Mouse (Mus musculus): ENCODE measurements around the gene Lpp. TPM values are rescaled to one million over a fixed set of nuclear protein-coding genes. Genes with fewer than 3 reads are reported as not detected.

Lpp gene
- total and polyA plus RNA-seq, 3 experiments: 7.7 to 25.1 (median 23.6) TPM

- H3K4me1 ChIP-seq (ENCODE audit: control insufficient read depth, insufficient read depth, low read length): peaks cover 3% of the 10 kb centered on the region
- no peak overlapping the region for H3K27ac ChIP-seq
- H3K79me2 ChIP-seq (replicated peaks; ENCODE audit: control insufficient read depth, insufficient read depth, low read length): no peaks in the 10 kb centered on the region
- H3K27me3 ChIP-seq (ENCODE audit: control insufficient read depth, insufficient read depth, low read length): no peaks in the 10 kb centered on the region
- H3K4me3 ChIP-seq: no peak overlapping the region
- WGBS: 69% methylated on average over 6 of the region's 6 CpGs
- no peak for TF ChIP-seq EP300 (IDR thresholded peaks at IDR 0.05; ENCODE audit: insufficient read depth, low read depth, low read length)
- no peak for TF ChIP-seq POLR2A (IDR thresholded peaks at IDR 0.05; ENCODE audit: insufficient read depth, low read depth, low read length)
- TF ChIP-seq CTCF (IDR thresholded peaks at IDR 0.05): no peak
- H3K9ac ChIP-seq (ENCODE audit: low read depth, low read length): no peak overlapping the region
- peaks cover 3% of the 10 kb centered on the region; the same call in 1 of the 2 replicates for H3K36me3 ChIP-seq (ENCODE audit: control insufficient read depth, insufficient read depth, low read length)
- intact Hi-C loops (cut with DNase I): no loop called here
- DNase-seq: no peak
These were observed 550.4 kb downstream of the Lpp start for GRCm38 (mm10) chr16:24943486-24944261.

- Histone ChIP-seq H3K36me3 (ENCODE audit: control insufficient read depth, insufficient read depth, low read length) (peaks cover 3% of the 10 kb centered on the region; the same call in 1 of the 2 replicates), H3K4me1 (ENCODE audit: control insufficient read depth, insufficient read depth, low read length) (peaks cover 3% of the 10 kb centered on the region), H3K4me3 (no peak overlapping the region), H3K9ac (ENCODE audit: low read depth, low read length) (no peak overlapping the region), H3K27me3 (ENCODE audit: control insufficient read depth, insufficient read depth, low read length) (no peaks in the 10 kb centered on the region), H3K79me2 (replicated peaks; ENCODE audit: control insufficient read depth, insufficient read depth, low read length) (no peaks in the 10 kb centered on the region), H3K27ac (no peak overlapping the region)
- TF ChIP-seq CTCF (IDR thresholded peaks at IDR 0.05) (no peak), EP300 (IDR thresholded peaks at IDR 0.05; ENCODE audit: insufficient read depth, low read depth, low read length) (no peak), POLR2A (IDR thresholded peaks at IDR 0.05; ENCODE audit: insufficient read depth, low read depth, low read length) (no peak)
- WGBS: 87% methylated on average over 1 of the region's 1 CpGs
- intact Hi-C loops (cut with DNase I): no loop called here
- DNase-seq: no peak
These were observed 553.0 kb downstream of the Lpp start for GRCm38 (mm10) chr16:24946356-24946755.

- Histone ChIP-seq H3K27me3 (ENCODE audit: control insufficient read depth, insufficient read depth, low read length) (no peaks in the 10 kb centered on the region), H3K4me1 (ENCODE audit: control insufficient read depth, insufficient read depth, low read length) (peaks cover 3% of the 10 kb centered on the region), H3K79me2 (replicated peaks; ENCODE audit: control insufficient read depth, insufficient read depth, low read length) (no peaks in the 10 kb centered on the region), H3K27ac (no peak overlapping the region), H3K4me3 (no peak overlapping the region), H3K36me3 (ENCODE audit: control insufficient read depth, insufficient read depth, low read length) (peaks cover 3% of the 10 kb centered on the region; the same call in 1 of the 2 replicates), H3K9ac (ENCODE audit: low read depth, low read length) (no peak overlapping the region)
- no peak for DNase-seq
- intact Hi-C loops (cut with DNase I): no loop called here
- no peak for TF ChIP-seq EP300 (IDR thresholded peaks at IDR 0.05; ENCODE audit: insufficient read depth, low read depth, low read length)
- no peak for TF ChIP-seq CTCF (IDR thresholded peaks at IDR 0.05)
- TF ChIP-seq POLR2A (IDR thresholded peaks at IDR 0.05; ENCODE audit: insufficient read depth, low read depth, low read length): no peak
- 53% methylated on average over 1 of the region's 1 CpGs for WGBS
These were observed 554.2 kb downstream of the Lpp start for GRCm38 (mm10) chr16:24947485-24947884.

- Histone ChIP-seq H3K27ac (no peak overlapping the region), H3K36me3 (ENCODE audit: control insufficient read depth, insufficient read depth, low read length) (peaks cover 3% of the 10 kb centered on the region; the same call in 1 of the 2 replicates), H3K4me1 (ENCODE audit: control insufficient read depth, insufficient read depth, low read length) (peaks cover 3% of the 10 kb centered on the region), H3K4me3 (no peak overlapping the region), H3K79me2 (replicated peaks; ENCODE audit: control insufficient read depth, insufficient read depth, low read length) (no peaks in the 10 kb centered on the region), H3K27me3 (ENCODE audit: control insufficient read depth, insufficient read depth, low read length) (no peaks in the 10 kb centered on the region), H3K9ac (ENCODE audit: low read depth, low read length) (no peak overlapping the region)
- intact Hi-C loops (cut with DNase I): no loop called here
- 62% methylated on average over 3 of the region's 3 CpGs for WGBS
- TF ChIP-seq POLR2A (IDR thresholded peaks at IDR 0.05; ENCODE audit: insufficient read depth, low read depth, low read length) (no peak), CTCF (IDR thresholded peaks at IDR 0.05) (no peak), EP300 (IDR thresholded peaks at IDR 0.05; ENCODE audit: insufficient read depth, low read depth, low read length) (no peak)
- peak in 1 of 2 experiments; percentile 40 for DNase-seq
These were observed 554.9 kb downstream of the Lpp start for GRCm38 (mm10) chr16:24948091-24948690.

- peaks cover 3% of the 10 kb centered on the region; the same call in 1 of the 2 replicates for H3K36me3 ChIP-seq (ENCODE audit: control insufficient read depth, insufficient read depth, low read length)
- intact Hi-C loops (cut with DNase I): no loop called here
- TF ChIP-seq EP300 (IDR thresholded peaks at IDR 0.05; ENCODE audit: insufficient read depth, low read depth, low read length) (no peak), CTCF (IDR thresholded peaks at IDR 0.05) (no peak), POLR2A (IDR thresholded peaks at IDR 0.05; ENCODE audit: insufficient read depth, low read depth, low read length) (no peak)
- no peak overlapping the region for H3K4me3 ChIP-seq
- H3K4me1 ChIP-seq (ENCODE audit: control insufficient read depth, insufficient read depth, low read length): peaks cover 3% of the 10 kb centered on the region
- DNase-seq: no peak
- H3K9ac ChIP-seq (ENCODE audit: low read depth, low read length): no peak overlapping the region
- no peaks in the 10 kb centered on the region for H3K27me3 ChIP-seq (ENCODE audit: control insufficient read depth, insufficient read depth, low read length)
- H3K27ac ChIP-seq: no peak overlapping the region
- no peaks in the 10 kb centered on the region for H3K79me2 ChIP-seq (replicated peaks; ENCODE audit: control insufficient read depth, insufficient read depth, low read length)
- WGBS: 94% methylated on average over 3 of the region's 3 CpGs
These were observed 556.0 kb downstream of the Lpp start for GRCm38 (mm10) chr16:24949265-24949664.
